ENCODE assay signal across 13 mouse cellular contexts in the genomic region with DNA sequence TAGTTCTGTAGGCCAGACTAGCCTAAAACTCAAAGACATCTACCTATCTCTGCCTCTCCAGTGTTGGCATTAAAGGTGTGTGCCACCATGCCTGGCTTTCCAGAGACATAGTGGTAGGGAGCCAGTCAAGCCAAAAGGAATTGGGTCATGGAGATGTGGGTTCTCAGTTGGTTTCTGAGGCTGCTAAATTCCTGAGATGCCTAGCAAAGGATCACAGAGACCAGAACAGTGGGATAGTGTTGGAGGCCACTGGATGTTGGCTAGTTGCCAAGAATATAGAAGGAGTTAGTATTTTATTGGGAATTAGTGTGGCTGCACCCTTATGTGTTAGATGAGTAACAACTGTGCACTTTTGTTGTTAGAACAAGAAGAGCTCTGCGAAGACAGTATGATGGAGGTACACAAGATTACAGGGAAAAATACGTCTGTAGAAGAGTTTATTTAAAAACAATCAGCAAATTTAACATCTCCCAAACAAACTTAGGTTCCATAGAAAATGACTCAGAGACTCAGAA.
"Had no signal": no experiment of that assay in that cellular context is flagged by ENCODE, and none has a peak within 500 bp of the region (broad histone marks: within the 10 kb centered on the region; RNA-seq: fewer than 3 reads in every experiment).

No protein-coding gene starts in this region.

- H3K27ac ChIP-seq: kidney, embryonic 15.5 days; liver, embryonic 14.5 days; neural tube, embryonic 12.5 days had no signal

- H3K9me3 ChIP-seq: kidney, embryonic 15.5 days; neural tube, embryonic 12.5 days had no signal

- ATAC-seq: intestine, embryonic 16.5 days; lung, postnatal 0 days had no signal

- H3K4me2 ChIP-seq: kidney, embryonic 15.5 days; midbrain, embryonic 11.5 days; neural tube, embryonic 12.5 days had no signal

- H3K27me3 ChIP-seq: kidney, embryonic 15.5 days; neural tube, embryonic 12.5 days had no signal

- H3K36me3 ChIP-seq: kidney, embryonic 15.5 days; neural tube, embryonic 12.5 days had no signal

- H3K9ac ChIP-seq: kidney, embryonic 15.5 days; liver, embryonic 14.5 days; neural tube, embryonic 12.5 days had no signal

- DNase-seq: kidney, adult 2 months; kidney, postnatal 14 days; lung, adult 18-20 months; lung, postnatal 4 days; right cerebral cortex, adult 18-20 months; right cerebral cortex, postnatal 25 days; thymus, postnatal 4 days had no signal

- H3K4me1 ChIP-seq: kidney, embryonic 15.5 days; neural tube, embryonic 12.5 days had no signal

- H3K4me3 ChIP-seq: kidney, embryonic 15.5 days; neural tube, embryonic 12.5 days had no signal
